Comparison of ENCODE assay signal across 8 mouse cellular contexts in the genomic region with DNA sequence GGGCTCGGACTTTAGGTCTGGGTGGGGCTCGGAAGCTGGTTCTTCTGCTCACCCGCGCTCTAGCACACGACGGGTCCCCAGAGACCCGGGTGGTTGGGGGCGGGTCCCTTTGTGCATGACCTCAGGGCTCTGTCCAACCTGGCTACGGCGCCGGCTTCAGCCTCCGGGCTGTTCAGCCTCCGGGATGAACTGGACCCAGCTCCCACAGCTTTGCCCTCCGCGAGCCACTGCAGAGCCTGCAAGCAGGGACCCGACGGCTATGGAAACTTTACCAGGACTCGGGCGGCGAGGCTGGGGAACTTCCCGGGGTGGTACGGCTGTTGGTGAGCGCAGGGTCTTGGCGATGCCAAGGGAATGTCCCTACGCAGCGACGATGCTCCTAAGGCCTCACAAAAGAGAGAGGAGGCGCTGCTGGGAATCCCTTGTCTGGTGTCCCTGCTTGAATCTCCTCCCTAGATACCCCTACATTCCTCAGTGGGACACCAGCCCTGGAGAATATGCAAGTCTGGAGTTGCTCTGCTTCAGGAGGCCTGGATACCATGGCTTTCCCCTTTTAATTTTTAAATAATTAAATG. TPM values are rescaled to one million over a fixed set of nuclear protein-coding genes. Genes with fewer than 3 reads are reported as not detected.
DNase-seq lines count a peak whose midpoint lies in the region; ATAC-seq lines count a peak whose summit lies in the region.

No protein-coding gene starts in this region.

- 1% methylated on average over 28 of the region's 28 CpGs for WGBS in forebrain, embryonic 13.5 days
- WGBS in intestine, embryonic 15.5 days, result 1% methylated on average over 28 of the region's 28 CpGs
- under 1% methylated on average over 28 of the region's 28 CpGs for WGBS in lung, embryonic 16.5 days
- 1% methylated on average over 28 of the region's 28 CpGs for WGBS in stomach, embryonic 16.5 days

- H3K4me1 ChIP-seq in forebrain, embryonic 13.5 days, result peaks cover 42% of the 10 kb centered on the region
- H3K4me1 ChIP-seq in intestine, embryonic 15.5 days (replicated peaks), result peaks cover 16% of the 10 kb centered on the region
- peaks cover 8% of the 10 kb centered on the region; the same call in 1 of the 2 replicates for H3K4me1 ChIP-seq in lung, embryonic 16.5 days (replicated peaks; ENCODE audit: control insufficient read depth, insufficient read depth, low read length)
- H3K4me1 ChIP-seq in stomach, embryonic 16.5 days (ENCODE audit: control insufficient read depth, insufficient read depth, low read length), result peaks cover 16% of the 10 kb centered on the region

- peaks cover 4% of the 10 kb centered on the region for H3K36me3 ChIP-seq in forebrain, embryonic 13.5 days (ENCODE audit: poor library complexity, severe bottlenecking)
- no peaks in the 10 kb centered on the region for H3K36me3 ChIP-seq in intestine, embryonic 15.5 days
- no peaks in the 10 kb centered on the region for H3K36me3 ChIP-seq in lung, embryonic 16.5 days (ENCODE audit: control insufficient read depth, insufficient read depth, low read length)
- no peaks in the 10 kb centered on the region for H3K36me3 ChIP-seq in stomach, embryonic 16.5 days (ENCODE audit: control insufficient read depth, insufficient read depth, low read length)

- DNase-seq in lung, adult 18-20 months, result peak; percentile 19 to 24
- DNase-seq in lung, postnatal 25 days (ENCODE audit: low spot score), result no peak
- peak; percentile 60 for DNase-seq in ZHBTc4 (ENCODE audit: low read depth, low spot score)
- no peak for DNase-seq in layer of hippocampus, adult 9-10 months (ENCODE audit: low spot score)

- H3K27me3 ChIP-seq in forebrain, embryonic 13.5 days, result no peaks in the 10 kb centered on the region
- H3K27me3 ChIP-seq in intestine, embryonic 15.5 days (replicated peaks), result peaks cover 12% of the 10 kb centered on the region
- peaks cover 19% of the 10 kb centered on the region for H3K27me3 ChIP-seq in lung, embryonic 16.5 days (ENCODE audit: control insufficient read depth, insufficient read depth, low read depth, low read length)
- peaks cover 9% of the 10 kb centered on the region; the same call in 1 of the 2 replicates for H3K27me3 ChIP-seq in stomach, embryonic 16.5 days (ENCODE audit: control insufficient read depth, insufficient read depth, low read length)

- H3K27ac ChIP-seq in forebrain, embryonic 13.5 days, result no peak overlapping the region
- H3K27ac ChIP-seq in intestine, embryonic 15.5 days, result no peak overlapping the region
- no peak overlapping the region for H3K27ac ChIP-seq in lung, embryonic 16.5 days (ENCODE audit: low read length)
- H3K27ac ChIP-seq in stomach, embryonic 16.5 days (ENCODE audit: low read length), result no peak overlapping the region

- no peaks in the 10 kb centered on the region for H3K9me3 ChIP-seq in forebrain, embryonic 13.5 days (replicated peaks)
- H3K9me3 ChIP-seq in intestine, embryonic 15.5 days, result no peaks in the 10 kb centered on the region
- H3K9me3 ChIP-seq in lung, embryonic 16.5 days (ENCODE audit: control insufficient read depth, low read length), result no peaks in the 10 kb centered on the region
- H3K9me3 ChIP-seq in stomach, embryonic 16.5 days (replicated peaks; ENCODE audit: control insufficient read depth, low read length), result no peaks in the 10 kb centered on the region

- 0 out of 2 replicates have a peak, but pooled peaks have one; percentile 1 for ATAC-seq in forebrain, embryonic 13.5 days
- no peak for ATAC-seq in intestine, embryonic 15.5 days
- ATAC-seq in lung, embryonic 16.5 days (ENCODE audit: low read depth), result peak; percentile 2; the same call in 1 of the 2 replicates
- ATAC-seq in stomach, embryonic 16.5 days (ENCODE audit: insufficient read depth, low FRiP score), result no peak; the same call in 1 of the 2 replicates

- H3K4me3 ChIP-seq in forebrain, embryonic 13.5 days, result peak overlapping the region; percentile 85
- H3K4me3 ChIP-seq in intestine, embryonic 15.5 days (replicated peaks), result peak overlapping the region; percentile 76
- H3K4me3 ChIP-seq in lung, embryonic 16.5 days (ENCODE audit: low read length), result peak overlapping the region; percentile 77
- H3K4me3 ChIP-seq in stomach, embryonic 16.5 days (replicated peaks; ENCODE audit: low read length), result peak overlapping the region; percentile 73

- H3K4me2 ChIP-seq in forebrain, embryonic 13.5 days, result peak overlapping the region; percentile 86
- peak overlapping the region; percentile 98 for H3K4me2 ChIP-seq in intestine, embryonic 15.5 days (replicated peaks)
- peak overlapping the region; percentile 99 for H3K4me2 ChIP-seq in lung, embryonic 16.5 days (ENCODE audit: low read depth, low read length)
- H3K4me2 ChIP-seq in stomach, embryonic 16.5 days (ENCODE audit: low read depth, low read length), result peak overlapping the region; percentile 100

- peak overlapping the region; percentile 89 for H3K9ac ChIP-seq in forebrain, embryonic 13.5 days
- H3K9ac ChIP-seq in intestine, embryonic 15.5 days, result peak overlapping the region; percentile 68
- peak overlapping the region; percentile 70 for H3K9ac ChIP-seq in lung, embryonic 16.5 days (ENCODE audit: low read length)
- peak overlapping the region; percentile 79 for H3K9ac ChIP-seq in stomach, embryonic 16.5 days (ENCODE audit: low read length)

RNA-seq across cellular contexts. Expression of gene Arvcf, which starts 0.7 kb away (rescaled TPM):
- polyA plus RNA-seq in forebrain, embryonic 13.5 days (2015; fragmentation: Nextera tagmentation; extraction: Ambion mirVana), result 77.2 and 95.0 TPM in 2 replicates
- polyA plus RNA-seq in intestine, embryonic 15.5 days (2015; fragmentation: Nextera tagmentation; extraction: Ambion mirVana), result 21.7 and 22.1 TPM in 2 replicates
- 34.0 and 36.7 TPM in 2 replicates for polyA plus RNA-seq in lung, embryonic 16.5 days (2015; fragmentation: Nextera tagmentation; extraction: Ambion mirVana)
- polyA plus RNA-seq in stomach, embryonic 16.5 days (2015; fragmentation: Nextera tagmentation; extraction: Ambion mirVana), result 25.3 and 26.0 TPM in 2 replicates

RNA-seq across cellular contexts. Expression of gene Tango2, which starts 0.8 kb away (rescaled TPM):
- polyA plus RNA-seq in forebrain, embryonic 13.5 days (2015; fragmentation: Nextera tagmentation; extraction: Ambion mirVana), result 59.2 and 63.2 TPM in 2 replicates
- 43.0 and 49.4 TPM in 2 replicates for polyA plus RNA-seq in intestine, embryonic 15.5 days (2015; fragmentation: Nextera tagmentation; extraction: Ambion mirVana)
- 27.0 and 28.7 TPM in 2 replicates for polyA plus RNA-seq in lung, embryonic 16.5 days (2015; fragmentation: Nextera tagmentation; extraction: Ambion mirVana)
- polyA plus RNA-seq in stomach, embryonic 16.5 days (2015; fragmentation: Nextera tagmentation; extraction: Ambion mirVana), result 27.6 and 32.7 TPM in 2 replicates

RNA-seq across cellular contexts. Expression of gene Dgcr8, which starts 59.6 kb away (rescaled TPM):
- polyA plus RNA-seq in forebrain, embryonic 13.5 days (2015; fragmentation: Nextera tagmentation; extraction: Ambion mirVana), result 37.7 and 44.0 TPM in 2 replicates
- 21.4 and 24.8 TPM in 2 replicates for polyA plus RNA-seq in intestine, embryonic 15.5 days (2015; fragmentation: Nextera tagmentation; extraction: Ambion mirVana)
- 26.6 and 28.8 TPM in 2 replicates for polyA plus RNA-seq in lung, embryonic 16.5 days (2015; fragmentation: Nextera tagmentation; extraction: Ambion mirVana)
- polyA plus RNA-seq in stomach, embryonic 16.5 days (2015; fragmentation: Nextera tagmentation; extraction: Ambion mirVana), result 23.3 and 25.9 TPM in 2 replicates

Comparison
In these comparisons a context has a peak if more than half of its experiments do, and no peak if none do; other contexts are left out.
1. DNase-seq: peak in lung, adult 18-20 months (2 of 2) and ZHBTc4 (single experiment); none in lung, postnatal 25 days (single experiment) and layer of hippocampus, adult 9-10 months (single experiment).
2. ATAC-seq: peak in forebrain, embryonic 13.5 days (single experiment) and lung, embryonic 16.5 days (single experiment); none in intestine, embryonic 15.5 days (single experiment) and stomach, embryonic 16.5 days (single experiment).
3. Peak in every context shown above with its lines, with median percentiles within 50 percentile points of each other: H3K4me2 ChIP-seq, H3K4me3 ChIP-seq and H3K9ac ChIP-seq.